Mouse (Mus musculus) kidney, adult 2 months (tissue): ENCODE data around the gene Mr1. TPM values are rescaled to one million over a fixed set of nuclear protein-coding genes. Genes with fewer than 3 reads are reported as not detected.

Experiments
- DNase-seq: peaks from one replicate; pipeline ENCODE4 v3.0.0; 2021
- H3K27ac ChIP-seq: fragments of 200-500 bp; 2 replicates; pipeline ENCODE4 v1.5.1; 2012; ENCODE audit warnings: low read depth, low read length, control low read depth, inconsistent platforms; ENCODE audit not compliant: insufficient read depth
- H3K27me3 ChIP-seq: fragments of 200-500 bp; replicated peaks from 2 replicates; pipeline ENCODE4 v1.6.1; 2012; ENCODE audit warnings: mild to moderate bottlenecking, moderate library complexity, low read length, inconsistent platforms; ENCODE audit not compliant: control insufficient read depth, insufficient read depth
- H3K36me3 ChIP-seq: fragments of 200-500 bp; 2 replicates; pipeline ENCODE4 v1.6.1; 2012; ENCODE audit warnings: mild to moderate bottlenecking, moderate library complexity, low read length, inconsistent platforms; ENCODE audit not compliant: control insufficient read depth, insufficient read depth
- H3K4me1 ChIP-seq: fragments of 200-500 bp; 2 replicates; pipeline ENCODE4 v1.6.1; 2011; ENCODE audit warnings: low read length; ENCODE audit not compliant: control insufficient read depth, insufficient read depth
- H3K4me3 ChIP-seq: fragments of 200-500 bp; 2 replicates; pipeline ENCODE4 v1.5.1; 2011; ENCODE audit warnings: mild to moderate bottlenecking, low read depth, low read length, control low read depth; ENCODE audit not compliant: insufficient read depth
- CTCF ChIP-seq: fragments of 200-500 bp; conservative IDR thresholded peaks from 2 replicates; pipeline ENCODE4 v1.5.1; 2011; ENCODE audit warnings: low read depth, mild to moderate bottlenecking, control low read depth, low read length, moderate library complexity, mixed read lengths; ENCODE audit not compliant: insufficient read depth, insufficient read length
- POLR2A ChIP-seq: fragments of 200-500 bp; IDR thresholded peaks from one replicate; pipeline ENCODE4 v1.6.1; 2011; ENCODE audit warnings: low read depth, low read length, control low read depth
- WGBS: fragments of 180-500 bp; shearing (Covaris S2); methylation state at CpG from one replicate; pipeline ENCODE4 v1.1.7; 2018; 5-methylcytosine and 5-hydroxymethylcytosine counted together
- polyA plus RNA-seq: library from polyadenylated mRNA; depleted of rRNA; stranded (reverse); fragments of >200 nt; gene quantifications from 2 replicates; pipeline ENCODE4 v1.2.3, GENCODE M21; 2012

The Mr1 gene
- polyA plus RNA-seq, 1 experiment: 4.5 TPM

DNA sequence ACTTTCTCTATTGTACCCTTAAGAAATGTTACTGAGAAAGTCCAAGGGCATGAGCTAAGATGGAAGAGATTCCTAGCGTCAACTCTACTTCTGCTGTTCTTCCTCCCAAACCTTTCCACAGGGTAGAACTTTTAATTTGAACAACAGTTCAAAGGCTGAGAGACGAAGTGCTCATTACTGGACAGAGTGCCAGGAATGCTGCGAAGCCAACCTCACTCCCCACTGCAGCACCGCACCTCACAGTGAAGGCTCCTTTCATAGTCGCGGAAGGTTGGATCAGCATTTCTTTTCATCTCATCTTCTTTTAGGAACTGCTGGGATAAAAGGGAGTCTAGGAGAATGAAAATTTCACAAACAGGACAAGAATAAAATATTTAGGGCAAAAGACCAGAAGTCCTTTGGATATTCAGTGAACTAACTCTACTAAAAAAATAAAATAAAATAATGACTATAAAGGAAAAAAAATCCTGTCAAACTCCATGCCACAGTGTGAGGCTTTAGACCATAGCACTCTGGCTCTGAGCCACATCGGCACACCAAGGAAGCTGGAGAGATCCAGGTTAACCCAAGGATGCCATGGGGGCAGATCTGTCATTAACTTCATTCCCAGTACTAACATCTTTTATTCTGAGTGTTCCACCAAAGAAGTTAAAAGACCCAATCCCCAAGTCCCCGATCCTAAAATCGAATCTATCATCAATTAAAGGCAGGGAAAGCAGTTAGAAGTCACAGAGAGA lies 52.5 kb downstream of the Mr1 start:
- no peaks in the 10 kb centered on the region for H3K36me3 ChIP-seq
- H3K4me1 ChIP-seq: peaks cover 21% of the 10 kb centered on the region
- 40% methylated on average over 9 of the region's 9 CpGs for WGBS
- no peak overlapping the region for H3K4me3 ChIP-seq
- no peaks in the 10 kb centered on the region for H3K27me3 ChIP-seq
- TF ChIP-seq POLR2A (no peak), CTCF (no peak)
- DNase-seq: peak; percentile 63
- H3K27ac ChIP-seq: 0 out of 2 replicates have a peak overlapping the region, but pooled peaks have one; percentile 1

DNA sequence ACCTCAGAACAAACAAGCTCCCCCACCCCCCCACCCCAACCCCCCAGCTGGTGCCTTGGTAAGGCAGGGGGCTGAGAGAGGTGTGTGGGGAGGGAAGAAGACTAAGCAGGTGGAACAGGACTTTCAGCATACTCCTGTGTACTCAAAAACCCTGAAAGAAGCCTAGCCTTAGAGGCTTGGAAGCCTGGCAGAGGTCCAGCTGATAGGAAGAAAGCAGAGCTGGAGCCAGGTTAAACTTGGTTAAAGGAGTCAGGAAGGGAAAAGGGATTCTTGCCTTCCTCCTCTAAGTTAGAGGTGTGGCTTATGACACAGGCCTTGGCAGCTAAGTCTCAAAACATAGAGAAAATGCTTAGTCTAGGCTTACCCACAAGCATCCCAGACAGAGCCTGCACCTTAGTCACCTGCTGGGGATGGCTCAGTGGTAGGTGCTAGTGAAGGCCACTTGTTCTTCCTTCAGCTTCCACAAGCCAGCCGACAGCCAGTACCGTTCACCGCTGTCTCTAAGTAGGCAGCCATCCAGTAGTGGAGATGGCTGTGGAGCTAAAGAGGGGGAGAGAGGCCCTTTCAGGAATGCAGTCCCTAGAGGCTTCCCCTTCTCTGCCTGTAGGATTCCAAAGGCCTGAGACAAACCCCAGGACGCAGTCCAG lies 53.3 kb downstream of the Mr1 start:
- no peaks in the 10 kb centered on the region for H3K27me3 ChIP-seq
- 26% methylated on average over 4 of the region's 4 CpGs for whole genome bisulfite sequencing
- H3K27ac ChIP-seq: peak overlapping the region; percentile 42; the same call in 1 of the 2 replicates
- no peak overlapping the region for H3K4me3 ChIP-seq
- H3K4me1 ChIP-seq: peaks cover 21% of the 10 kb centered on the region
- H3K36me3 ChIP-seq: no peaks in the 10 kb centered on the region
- TF ChIP-seq POLR2A (no peak), CTCF (no peak)
- DNase-seq: peak; percentile 69

DNA sequence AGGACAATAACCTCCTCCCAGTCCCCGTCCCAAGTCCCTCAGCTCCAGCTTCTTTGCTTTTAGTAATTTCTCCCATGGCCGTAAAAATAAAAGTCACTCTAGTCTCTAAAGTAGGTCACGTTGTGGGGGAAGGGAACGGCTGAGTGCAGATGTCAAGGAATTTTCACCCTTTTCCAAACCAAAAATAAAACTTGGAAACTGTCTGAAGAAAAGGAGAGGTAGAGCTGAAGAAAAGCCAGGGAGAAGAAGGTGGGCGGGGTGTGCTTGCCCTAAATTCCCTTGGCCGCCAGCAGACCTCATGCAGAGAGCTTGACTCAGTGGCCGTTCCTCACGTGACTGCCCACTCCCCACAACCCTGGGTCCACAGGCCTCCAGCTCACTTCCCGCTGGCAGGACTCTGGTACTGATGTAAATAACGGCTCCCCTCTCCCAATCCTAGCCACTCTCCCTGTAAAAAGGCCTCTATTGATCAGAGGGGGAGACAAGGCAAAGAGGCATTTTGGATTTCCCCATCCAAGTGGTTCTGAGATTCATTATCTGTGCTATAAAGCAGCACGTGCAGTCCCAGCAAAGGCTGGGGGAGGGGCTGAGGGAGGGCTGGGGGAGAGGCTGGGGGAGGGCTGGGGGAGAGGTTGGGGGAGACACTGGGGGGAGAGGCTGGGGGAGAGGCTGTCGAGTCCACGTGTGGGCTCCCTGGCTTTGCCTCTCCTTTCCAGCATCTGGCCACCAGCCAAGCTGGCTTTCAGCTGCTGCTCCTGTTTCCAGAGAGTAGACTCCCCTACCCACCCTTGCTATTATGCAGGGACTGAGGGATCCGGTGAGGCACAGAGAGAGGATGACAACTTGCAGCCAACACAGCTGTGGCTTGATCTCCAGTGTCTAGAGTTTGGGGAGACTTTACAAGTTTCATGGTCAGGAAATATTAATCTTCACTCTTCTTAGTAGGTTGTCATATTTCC lies 54.5 kb downstream of the Mr1 start:
- Histone ChIP-seq H3K36me3 (no peaks in the 10 kb centered on the region), H3K27me3 (no peaks in the 10 kb centered on the region), H3K27ac (peak overlapping the region; percentile 47), H3K4me1 (peaks cover 21% of the 10 kb centered on the region), H3K4me3 (no peak overlapping the region)
- peak; percentile 77 for DNase-seq
- TF ChIP-seq CTCF (no peak), POLR2A (no peak)
- 17% methylated on average over 14 of the region's 14 CpGs for WGBS

DNA sequence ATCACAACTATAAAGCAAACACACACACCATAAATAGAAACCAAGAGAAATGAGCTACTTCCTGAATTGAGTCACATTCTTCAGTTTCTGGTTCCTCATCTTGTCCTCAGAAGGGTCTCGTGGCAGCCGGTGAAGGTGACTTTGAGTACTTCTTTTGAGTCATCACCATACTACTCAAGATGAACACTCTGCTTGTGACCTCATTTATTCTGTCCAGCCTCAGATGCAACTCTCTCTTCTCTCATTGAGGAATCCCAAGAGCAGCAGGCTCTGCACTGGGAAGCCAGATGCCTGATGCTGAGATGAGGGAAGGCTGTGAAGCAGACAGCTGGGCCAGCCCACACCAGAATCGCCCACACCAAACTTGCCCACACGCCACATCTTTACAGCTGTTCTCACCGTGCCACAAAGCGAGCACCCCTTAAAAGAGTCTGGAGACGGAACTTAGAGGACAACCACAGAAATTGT lies 55.2 kb downstream of the Mr1 start:
- peak; percentile 31 for DNase-seq
- Histone ChIP-seq H3K27ac (peak overlapping the region; percentile 40), H3K4me1 (peaks cover 25% of the 10 kb centered on the region), H3K36me3 (no peaks in the 10 kb centered on the region), H3K4me3 (no peak overlapping the region), H3K27me3 (no peaks in the 10 kb centered on the region)
- TF ChIP-seq POLR2A (no peak), CTCF (no peak)
- 61% methylated on average over 7 of the region's 7 CpGs for WGBS

GRCm38 (mm10) chr1:155090736-155091135 lies 55.9 kb downstream of the Mr1 start:
- peaks cover 27% of the 10 kb centered on the region for H3K4me1 ChIP-seq
- WGBS: 90% methylated on average over 1 of the region's 1 CpGs
- H3K36me3 ChIP-seq: no peaks in the 10 kb centered on the region
- H3K4me3 ChIP-seq: no peak overlapping the region
- TF ChIP-seq POLR2A (no peak), CTCF (no peak)
- H3K27ac ChIP-seq: no peak overlapping the region
- H3K27me3 ChIP-seq: no peaks in the 10 kb centered on the region
- DNase-seq: no peak

- TF ChIP-seq POLR2A (no peak), CTCF (no peak)
- 95% methylated on average over 7 of the region's 7 CpGs for WGBS
- no peak for DNase-seq
- Histone ChIP-seq H3K4me1 (peaks cover 28% of the 10 kb centered on the region), H3K36me3 (no peaks in the 10 kb centered on the region), H3K4me3 (no peak overlapping the region), H3K27me3 (no peaks in the 10 kb centered on the region), H3K27ac (no peak overlapping the region)
These were observed 56.3 kb downstream of the Mr1 start for GRCm38 (mm10) chr1:155090327-155090726.
